Mouse (Mus musculus): Measurements from ENCODE around the gene Tmem50a. TPM values are rescaled to one million over a fixed set of nuclear protein-coding genes. Genes with fewer than 3 reads are reported as not detected.

Tmem50a gene
- polyA plus RNA-seq, 1 experiment, result 121 TPM

DNA sequence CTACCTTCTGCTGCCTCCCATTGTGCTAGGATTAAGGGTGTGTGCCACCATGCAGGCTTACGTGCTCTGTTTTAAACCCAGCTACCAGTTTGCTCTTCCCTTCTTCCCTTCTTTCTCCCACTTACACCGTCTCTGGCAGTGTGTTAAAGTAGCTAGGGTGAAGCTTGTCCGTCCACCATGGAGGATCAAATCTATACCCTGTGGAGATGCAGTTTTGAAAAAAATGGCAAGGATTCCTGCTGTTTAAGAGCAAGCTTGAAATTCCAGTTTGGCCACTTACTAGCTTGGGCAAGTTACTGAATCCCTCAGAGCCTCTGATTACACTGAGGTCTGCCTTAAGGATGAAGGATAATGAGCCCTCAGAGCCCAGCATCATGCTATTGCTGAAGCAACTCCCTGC lies 59.5 kb downstream of the Tmem50a start:
- TF ChIP-seq POLR2AphosphoS2 (IDR thresholded peaks at IDR 0.05; ENCODE audit: insufficient read length, low read depth) (no peak), MAX (IDR thresholded peaks at IDR 0.05; ENCODE audit: low read depth) (no peak), CEBPB (IDR thresholded peaks at IDR 0.05; ENCODE audit: insufficient read depth, poor library complexity, severe bottlenecking) (no peak), POLR2A (IDR thresholded peaks at IDR 0.05; ENCODE audit: insufficient read length, low read depth) (no peak)
- no peaks in the 10 kb centered on the region for H3K36me3 ChIP-seq (ENCODE audit: control insufficient read depth, insufficient read depth)
- no peak overlapping the region for H3K4me2 ChIP-seq (ENCODE audit: low read depth)
- H3K27me3 ChIP-seq (ENCODE audit: control insufficient read depth, insufficient read depth, insufficient read length), result peaks cover under 1% of the 10 kb centered on the region
- peaks cover 21% of the 10 kb centered on the region for H3K79me2 ChIP-seq (ENCODE audit: control insufficient read depth, insufficient read depth)
- no peak overlapping the region for H3ac ChIP-seq (ENCODE audit: control insufficient read depth, insufficient read length)
- no peak overlapping the region for H3K4me3 ChIP-seq

DNA sequence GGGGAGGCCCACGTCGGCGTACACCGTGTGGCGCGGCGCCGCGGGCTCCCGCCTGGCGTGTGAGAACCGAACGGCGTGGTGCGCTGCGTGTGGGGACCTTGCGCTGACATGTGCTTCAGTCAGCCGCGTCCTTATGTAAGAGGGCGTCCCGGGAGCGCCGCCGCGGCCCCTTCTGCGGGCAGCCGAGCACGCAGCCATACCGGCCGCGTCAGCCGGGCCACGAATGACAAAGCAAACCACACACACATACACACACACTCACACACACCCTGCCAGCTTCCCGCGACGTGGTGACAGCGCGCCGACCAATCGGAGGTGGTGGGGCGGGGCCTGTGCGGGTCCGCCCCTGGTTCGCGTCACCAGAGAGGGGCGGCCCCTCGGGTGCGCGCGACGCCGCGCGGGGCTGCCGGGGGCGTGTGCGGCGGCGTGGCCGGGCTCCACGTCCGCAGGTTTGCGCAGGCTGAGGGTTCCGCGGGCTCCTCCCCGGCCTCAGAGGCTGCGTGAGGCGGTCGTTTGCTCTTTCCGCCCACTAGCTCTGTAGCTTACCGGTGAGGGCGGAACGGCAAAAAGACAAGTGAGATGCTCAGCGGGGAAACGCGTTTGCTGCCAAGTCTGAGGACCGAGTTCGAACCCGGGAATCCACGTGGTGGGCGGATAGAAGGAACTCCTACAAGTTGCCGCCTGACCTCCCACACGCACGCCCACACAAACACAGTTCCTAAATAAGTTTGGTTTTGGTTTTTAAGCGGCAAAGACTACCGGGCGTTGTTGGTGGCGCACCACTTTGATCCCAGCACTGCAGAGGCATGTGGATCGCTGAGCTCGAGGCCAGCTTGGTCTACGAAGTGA lies 61.0 kb downstream of the Tmem50a start:
- Histone ChIP-seq H3K36me3 (ENCODE audit: control insufficient read depth, insufficient read depth) (no peaks in the 10 kb centered on the region), H3K27me3 (ENCODE audit: control insufficient read depth, insufficient read depth, insufficient read length) (no peaks in the 10 kb centered on the region), H3ac (ENCODE audit: control insufficient read depth, insufficient read length) (peak overlapping the region; percentile 78), H3K79me2 (ENCODE audit: control insufficient read depth, insufficient read depth) (peaks cover 34% of the 10 kb centered on the region), H3K4me2 (ENCODE audit: low read depth) (peak overlapping the region; percentile 91), H3K4me3 (peak overlapping the region; percentile 37)
- no peak for TF ChIP-seq MAX (IDR thresholded peaks at IDR 0.05; ENCODE audit: low read depth)
- peak; percentile 60 for TF ChIP-seq POLR2AphosphoS2 (IDR thresholded peaks at IDR 0.05; ENCODE audit: insufficient read length, low read depth)
- TF ChIP-seq SRF (IDR thresholded peaks at IDR 0.05; ENCODE audit: control insufficient read depth, insufficient read length, low read depth), result peak; percentile 32
- TF ChIP-seq POLR2A (IDR thresholded peaks at IDR 0.05; ENCODE audit: insufficient read length, low read depth), result peak; percentile 75
- TF ChIP-seq MYOG (IDR thresholded peaks at IDR 0.05; ENCODE audit: control insufficient read depth in 1 of 3, insufficient read depth in 1 of 3, insufficient read length in 2 of 3, low read depth in 2 of 3), result peak in 1 of 3 experiments; percentile 42

GRCm38 (mm10) chr4:134853259-134853636 lies 61.6 kb downstream of the Tmem50a start, which contains the start of gene Maco1:
Maco1 (minus strand) TSS chr4:134853345.
- Histone ChIP-seq H3K79me2 (ENCODE audit: control insufficient read depth, insufficient read depth) (peaks cover 34% of the 10 kb centered on the region), H3ac (ENCODE audit: control insufficient read depth, insufficient read length) (peak within 1 kb of the TSS; percentile 78), H3K27me3 (ENCODE audit: control insufficient read depth, insufficient read depth, insufficient read length) (no peaks in the 10 kb centered on the region)

GRCm38 (mm10) chr4:134852438-134853255 lies 62.2 kb downstream of the Tmem50a start:
- Histone ChIP-seq H3K4me2 (ENCODE audit: low read depth) (peak overlapping the region; percentile 81), H3K27me3 (ENCODE audit: control insufficient read depth, insufficient read depth, insufficient read length) (no peaks in the 10 kb centered on the region), H3K4me3 (peak overlapping the region; percentile 37), H3ac (ENCODE audit: control insufficient read depth, insufficient read length) (peak overlapping the region; percentile 78), H3K79me2 (ENCODE audit: control insufficient read depth, insufficient read depth) (peaks cover 40% of the 10 kb centered on the region), H3K36me3 (ENCODE audit: control insufficient read depth, insufficient read depth) (no peaks in the 10 kb centered on the region)
- no peak for TF ChIP-seq REST (IDR thresholded peaks at IDR 0.05; ENCODE audit: insufficient read depth, insufficient read length)
- no peak for TF ChIP-seq POLR2AphosphoS2 (IDR thresholded peaks at IDR 0.05; ENCODE audit: insufficient read length, low read depth)
- TF ChIP-seq USF1 (IDR thresholded peaks at IDR 0.05; ENCODE audit: low read depth), result no peak
- TF ChIP-seq CEBPB (IDR thresholded peaks at IDR 0.05; ENCODE audit: insufficient read depth, poor library complexity, severe bottlenecking), result no peak
- no peak for TF ChIP-seq MAX (IDR thresholded peaks at IDR 0.05; ENCODE audit: low read depth)
- TF ChIP-seq MYOG (IDR thresholded peaks at IDR 0.05; ENCODE audit: control insufficient read depth in 1 of 3, insufficient read depth in 1 of 3, insufficient read length in 2 of 3, low read depth in 2 of 3), result no peak
- no peak for TF ChIP-seq POLR2A (IDR thresholded peaks at IDR 0.05; ENCODE audit: insufficient read length, low read depth)
- no peak for TF ChIP-seq SRF (IDR thresholded peaks at IDR 0.05; ENCODE audit: control insufficient read depth, insufficient read length, low read depth)
- TF ChIP-seq TCF3 (IDR thresholded peaks at IDR 0.05; ENCODE audit: insufficient read length, low read depth), result no peak
- no peak for TF ChIP-seq E2F4 (IDR thresholded peaks at IDR 0.05; ENCODE audit: insufficient read depth)
- no peak for TF ChIP-seq MYOD1 (IDR thresholded peaks at IDR 0.05; ENCODE audit: control insufficient read depth in 1 of 3, insufficient read length in 2 of 3, low read depth in 2 of 3)
- no peak for TF ChIP-seq TCF12 (IDR thresholded peaks at IDR 0.05; ENCODE audit: insufficient read depth, poor library complexity, severe bottlenecking)

More at GRCm38 (mm10) chr4:134853259-134853636, 61.6 kb downstream of the Tmem50a start, which contains the start of gene Maco1:
- peak within 1 kb of the TSS; percentile 91 for H3K4me2 ChIP-seq (ENCODE audit: low read depth)
- peak within 1 kb of the TSS; percentile 37 for H3K4me3 ChIP-seq
- H3K36me3 ChIP-seq (ENCODE audit: control insufficient read depth, insufficient read depth), result no peaks in the 10 kb centered on the region
- TF ChIP-seq POLR2A (IDR thresholded peaks at IDR 0.05; ENCODE audit: insufficient read length, low read depth), result peak; percentile 33
- TF ChIP-seq MYOD1 (IDR thresholded peaks at IDR 0.05; ENCODE audit: control insufficient read depth in 1 of 3, insufficient read length in 2 of 3, low read depth in 2 of 3), result no peak

GRCm38 (mm10) chr4:134851876-134852275 lies 62.9 kb downstream of the Tmem50a start:
- Histone ChIP-seq H3K4me3 (peak overlapping the region; percentile 37), H3K4me2 (ENCODE audit: low read depth) (peak overlapping the region; percentile 81), H3K79me2 (ENCODE audit: control insufficient read depth, insufficient read depth) (peaks cover 48% of the 10 kb centered on the region), H3ac (ENCODE audit: control insufficient read depth, insufficient read length) (peak overlapping the region; percentile 78), H3K36me3 (ENCODE audit: control insufficient read depth, insufficient read depth) (no peaks in the 10 kb centered on the region), H3K27me3 (ENCODE audit: control insufficient read depth, insufficient read depth, insufficient read length) (no peaks in the 10 kb centered on the region)
- TF ChIP-seq CEBPB (IDR thresholded peaks at IDR 0.05; ENCODE audit: insufficient read depth, poor library complexity, severe bottlenecking), result no peak
- no peak for TF ChIP-seq POLR2A (IDR thresholded peaks at IDR 0.05; ENCODE audit: insufficient read length, low read depth)
- no peak for TF ChIP-seq MYOG (IDR thresholded peaks at IDR 0.05; ENCODE audit: control insufficient read depth in 1 of 3, insufficient read depth in 1 of 3, insufficient read length in 2 of 3, low read depth in 2 of 3)
- no peak for TF ChIP-seq MYOD1 (IDR thresholded peaks at IDR 0.05; ENCODE audit: control insufficient read depth in 1 of 3, insufficient read length in 2 of 3, low read depth in 2 of 3)
- no peak for TF ChIP-seq TCF12 (IDR thresholded peaks at IDR 0.05; ENCODE audit: insufficient read depth, poor library complexity, severe bottlenecking)
- no peak for TF ChIP-seq REST (IDR thresholded peaks at IDR 0.05; ENCODE audit: insufficient read depth, insufficient read length)

Measured in myocyte (in vitro differentiated cells).